Mouse (Mus musculus) neutrophil, adult 65 days (primary cell): ENCODE data around the gene Snapc5. TPM values are rescaled to one million over a fixed set of nuclear protein-coding genes. Genes with fewer than 3 reads are reported as not detected.

Experiments
- total RNA-seq: library from RNA; stranded (reverse); gene quantifications from 2 replicates; pipeline ENCODE4 v1.2.4, GENCODE M21; 2023

Snapc5 gene
- 24.3 and 31.0 TPM in 2 replicates for total RNA-seq

DNA sequence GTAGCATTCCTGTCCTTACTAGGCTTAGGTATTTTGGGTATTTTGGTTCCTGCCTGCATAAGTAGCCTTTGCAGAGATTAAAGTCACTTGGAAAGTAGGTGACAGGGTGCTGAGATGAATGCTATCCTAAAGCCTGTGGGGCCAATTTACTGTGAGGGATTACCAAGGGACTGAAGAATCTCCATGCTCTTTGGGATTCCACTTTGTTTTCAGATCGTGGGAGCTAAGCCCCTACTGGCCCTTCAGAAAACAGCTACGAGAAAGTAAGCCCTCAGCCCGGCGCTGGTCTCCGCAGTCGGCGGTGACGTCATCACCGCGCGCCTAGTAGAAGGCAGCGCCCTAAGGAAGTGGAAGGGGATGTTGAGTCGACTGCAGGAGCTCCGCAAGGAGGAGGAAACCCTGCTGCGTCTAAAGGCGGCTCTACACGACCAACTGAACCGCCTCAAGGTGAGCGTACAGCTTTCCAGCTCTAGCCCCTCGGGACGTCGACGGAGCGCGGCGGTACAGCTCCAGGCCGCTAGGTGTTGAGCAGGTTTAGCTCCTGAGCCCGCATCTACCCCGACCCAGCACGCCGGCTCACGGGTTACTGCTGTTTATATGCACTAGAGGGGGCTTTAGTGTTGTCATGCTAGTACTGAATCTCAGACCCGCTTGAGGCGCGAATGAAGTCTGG is at the start of gene Snapc5:
Gene Snapc5, plus strand, starts transcription at position 301 of the 673 bp plus-strand sequence.

DNA sequence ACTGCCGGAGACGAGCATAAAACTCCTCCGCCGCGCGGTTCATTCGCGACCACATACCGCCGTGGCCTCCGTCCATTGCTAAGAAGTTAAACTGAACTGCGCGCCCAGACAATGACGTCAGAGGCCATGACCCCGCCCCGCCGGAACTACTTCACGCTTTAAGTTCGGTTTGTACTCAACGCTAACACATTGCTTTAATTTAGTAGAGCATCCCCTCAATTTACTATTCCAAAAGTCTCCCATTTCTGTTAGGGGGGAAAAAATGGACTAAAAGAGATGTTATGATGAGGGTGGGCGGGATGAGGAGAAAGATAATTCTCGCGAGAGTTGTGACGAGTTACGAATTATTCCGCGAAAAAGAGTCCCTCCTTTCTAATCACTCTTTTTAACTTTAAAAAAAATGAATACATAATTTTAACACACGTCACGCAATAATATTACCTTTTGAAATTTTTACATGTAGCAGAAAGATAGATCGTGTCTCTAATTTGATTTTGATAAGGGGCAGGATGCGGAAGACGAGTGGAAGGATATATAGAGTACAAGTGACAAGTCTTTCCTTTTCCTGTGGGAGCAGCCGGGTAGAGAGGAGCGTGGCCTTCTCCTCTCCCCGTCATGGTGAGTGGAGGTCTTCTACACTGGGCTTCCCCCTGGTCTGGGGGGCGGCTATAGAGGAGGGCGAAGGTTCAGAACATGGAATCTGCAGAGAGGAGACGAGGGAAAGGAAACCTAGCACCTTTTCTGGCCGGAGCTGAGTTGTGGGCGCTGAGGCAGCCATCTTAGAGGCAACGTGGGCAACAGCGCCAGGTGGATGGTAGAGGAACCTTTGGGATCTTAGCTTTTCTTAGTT is 6.0 kb upstream of the Snapc5 start, which contains the start of the genes Zwilch and Rpl4:
Gene Zwilch, minus strand, starts transcription at position 289 of the 850 bp plus-strand sequence.
Gene Rpl4, plus strand, starts transcription at position 560 of the 850 bp plus-strand sequence.

Other genes starting within 250 kb of the Snapc5 start
- gene Smad6, start 157.2 kb upstream of the Snapc5 start, total RNA-seq, result 1.9 and 3.9 TPM in 2 replicates
- gene Lctl, start 62.1 kb upstream of the Snapc5 start, total RNA-seq, result not detected in 2 replicates
- 10.8 and 25.1 TPM in 2 replicates for gene Zwilch, start 6.2 kb upstream of the Snapc5 start, total RNA-seq
- gene Rpl4, start 5.9 kb upstream of the Snapc5 start, total RNA-seq, result 482 and 543 TPM in 2 replicates
- gene Uchl4, start 55.9 kb downstream of the Snapc5 start, total RNA-seq, result 0.50 and 1.1 TPM in 2 replicates
- 71.7 and 86.4 TPM in 2 replicates for gene Map2k1, start 74.4 kb downstream of the Snapc5 start, total RNA-seq
- 19.9 and 29.5 TPM in 2 replicates for gene Tipin, start 102.3 kb downstream of the Snapc5 start, total RNA-seq
- gene Dis3l, start 162.0 kb downstream of the Snapc5 start, total RNA-seq, result 9.5 and 11.7 TPM in 2 replicates
- not detected in 2 replicates for gene Megf11, start 206.4 kb downstream of the Snapc5 start, total RNA-seq